Mouse (Mus musculus) lung, embryonic 16.5 days (tissue): ENCODE measurements around the gene Wsb1. TPM values are rescaled to one million over a fixed set of nuclear protein-coding genes. Genes with fewer than 3 reads are reported as not detected.

ENCODE experiments used
- ATAC-seq: fragments of 200-750 bp; cut with Nextera tagmentation; 2 replicates; pipeline ENCODE4 v1.8.0; 2017; ENCODE audit warnings: low read depth, mild to moderate bottlenecking, moderate library complexity
- H3K27ac ChIP-seq: fragments of 300-500 bp; sonication (generic); 2 replicates; pipeline ENCODE4 v1.5.1; 2014; ENCODE audit warnings: mild to moderate bottlenecking, control low read depth, low read length
- H3K27me3 ChIP-seq: fragments of 300-500 bp; sonication (generic); 2 replicates; pipeline ENCODE4 v1.6.1; 2014; ENCODE audit warnings: low read depth, low read length, mixed read lengths; ENCODE audit not compliant: control insufficient read depth, insufficient read depth
- H3K36me3 ChIP-seq: fragments of 300-500 bp; sonication (generic); 2 replicates; pipeline ENCODE4 v1.6.1; 2014; ENCODE audit warnings: low read length; ENCODE audit not compliant: control insufficient read depth, insufficient read depth
- H3K4me1 ChIP-seq: fragments of 300-500 bp; sonication (generic); replicated peaks from 2 replicates; pipeline ENCODE4 v1.6.1; 2014; ENCODE audit warnings: low read length, mixed read lengths; ENCODE audit not compliant: control insufficient read depth, insufficient read depth
- H3K4me2 ChIP-seq: fragments of 300-500 bp; sonication (generic); 2 replicates; pipeline ENCODE4 v1.6.1; 2014; ENCODE audit warnings: low read depth, low read length, control low read depth
- H3K4me3 ChIP-seq: fragments of 300-500 bp; sonication (generic); 2 replicates; pipeline ENCODE4 v1.5.1; 2014; ENCODE audit warnings: mild to moderate bottlenecking, low read length, control low read depth
- H3K9ac ChIP-seq: fragments of 300-500 bp; sonication (generic); 2 replicates; pipeline ENCODE4 v1.6.1; 2014; ENCODE audit warnings: low read length, control low read depth
- H3K9me3 ChIP-seq: fragments of 300-500 bp; sonication (generic); 2 replicates; pipeline ENCODE4 v1.6.1; 2016; ENCODE audit warnings: low read length; ENCODE audit not compliant: control insufficient read depth
- WGBS: fragments of 180-500 bp; shearing (Covaris S2); extraction: QIAGEN DNeasy Blood & Tissue Kit; methylation state at CpG from one replicate; pipeline ENCODE4 v1.1.7; 2014; 5-methylcytosine and 5-hydroxymethylcytosine counted together
- polyA plus RNA-seq: library from polyadenylated mRNA; unstranded; fragments of >200 nt; fragmentation: Nextera tagmentation; extraction: Ambion mirVana; gene quantifications from 2 replicates; pipeline ENCODE4 v1.2.1, GENCODE M21; 2015

The Wsb1 gene
- polyA plus RNA-seq, 1 experiment from 2014 or later, result 222 TPM

- Histone ChIP-seq H3K9me3 (no peaks in the 10 kb centered on the region), H3K27me3 (no peaks in the 10 kb centered on the region), H3K4me3 (no peak overlapping the region), H3K36me3 (no peaks in the 10 kb centered on the region), H3K9ac (no peak overlapping the region), H3K4me2 (no peak overlapping the region), H3K4me1 (peaks cover 25% of the 10 kb centered on the region), H3K27ac (no peak overlapping the region)
- 49% methylated on average over 5 of the region's 5 CpGs for WGBS
- no peak for ATAC-seq
Observed at GRCm38 (mm10) chr11:79291651-79292050, 37.2 kb upstream of the Wsb1 start.

GRCm38 (mm10) chr11:79290473-79290872 lies 36.0 kb upstream of the Wsb1 start:
- H3K36me3 ChIP-seq, result no peaks in the 10 kb centered on the region
- H3K9me3 ChIP-seq, result no peaks in the 10 kb centered on the region
- H3K4me3 ChIP-seq, result no peak overlapping the region
- no peak overlapping the region for H3K27ac ChIP-seq
- peak; percentile 52; the same call in 1 of the 2 replicates for ATAC-seq
- no peaks in the 10 kb centered on the region for H3K27me3 ChIP-seq
- no peak overlapping the region for H3K9ac ChIP-seq
- WGBS, result 35% methylated on average over 2 of the region's 2 CpGs
- peaks cover 29% of the 10 kb centered on the region for H3K4me1 ChIP-seq
- H3K4me2 ChIP-seq, result no peak overlapping the region

GRCm38 (mm10) chr11:79288913-79289640 lies 34.6 kb upstream of the Wsb1 start:
- Histone ChIP-seq H3K4me3 (no peak overlapping the region), H3K4me1 (peaks cover 29% of the 10 kb centered on the region), H3K27ac (0 out of 2 replicates have a peak overlapping the region, but pooled peaks have one; percentile 36), H3K4me2 (no peak overlapping the region), H3K36me3 (no peaks in the 10 kb centered on the region), H3K9ac (no peak overlapping the region), H3K9me3 (no peaks in the 10 kb centered on the region; the same call in 1 of the 2 replicates), H3K27me3 (no peaks in the 10 kb centered on the region)
- WGBS, result 55% methylated on average over 5 of the region's 5 CpGs
- ATAC-seq, result no peak

GRCm38 (mm10) chr11:79288278-79288843 lies 33.9 kb upstream of the Wsb1 start:
- H3K27me3 ChIP-seq, result no peaks in the 10 kb centered on the region
- H3K4me1 ChIP-seq, result peaks cover 29% of the 10 kb centered on the region
- H3K27ac ChIP-seq, result peak overlapping the region; percentile 66
- peak; percentile 18; the same call in 1 of the 2 replicates for ATAC-seq
- WGBS, result 57% methylated on average over 7 of the region's 7 CpGs
- no peak overlapping the region for H3K9ac ChIP-seq
- H3K36me3 ChIP-seq, result no peaks in the 10 kb centered on the region
- no peak overlapping the region for H3K4me2 ChIP-seq
- no peak overlapping the region for H3K4me3 ChIP-seq
- H3K9me3 ChIP-seq, result no peaks in the 10 kb centered on the region; the same call in 1 of the 2 replicates

- Histone ChIP-seq H3K27me3 (no peaks in the 10 kb centered on the region), H3K27ac (peak overlapping the region; percentile 47), H3K4me3 (no peak overlapping the region), H3K4me2 (peak overlapping the region; percentile 16; the same call in 1 of the 2 replicates), H3K4me1 (peaks cover 29% of the 10 kb centered on the region), H3K9me3 (no peaks in the 10 kb centered on the region; the same call in 1 of the 2 replicates), H3K9ac (no peak overlapping the region), H3K36me3 (no peaks in the 10 kb centered on the region)
- ATAC-seq, result peak; percentile 80
- WGBS, result 42% methylated on average over 6 of the region's 6 CpGs
Observed at GRCm38 (mm10) chr11:79287447-79287846, 33.0 kb upstream of the Wsb1 start.

GRCm38 (mm10) chr11:79286305-79286799 lies 31.9 kb upstream of the Wsb1 start:
- Histone ChIP-seq H3K4me1 (peaks cover 32% of the 10 kb centered on the region), H3K36me3 (no peaks in the 10 kb centered on the region), H3K9ac (no peak overlapping the region), H3K4me2 (no peak overlapping the region), H3K9me3 (no peaks in the 10 kb centered on the region; the same call in 1 of the 2 replicates), H3K27me3 (no peaks in the 10 kb centered on the region), H3K4me3 (no peak overlapping the region), H3K27ac (peak overlapping the region; percentile 27; the same call in 1 of the 2 replicates)
- WGBS, result 40% methylated on average over 9 of the region's 9 CpGs
- no peak for ATAC-seq

- Histone ChIP-seq H3K9me3 (no peaks in the 10 kb centered on the region; the same call in 1 of the 2 replicates), H3K27ac (no peak overlapping the region)
- 91% methylated on average over 4 of the region's 4 CpGs for WGBS
Observed at GRCm38 (mm10) chr11:79283350-79284030, 29.0 kb upstream of the Wsb1 start.

GRCm38 (mm10) chr11:79281396-79281795 lies 26.9 kb upstream of the Wsb1 start:
- Histone ChIP-seq H3K4me1 (peaks cover 17% of the 10 kb centered on the region), H3K9ac (peak overlapping the region; percentile 20; the same call in 1 of the 2 replicates)
- no peak for ATAC-seq

More at GRCm38 (mm10) chr11:79283350-79284030, 29.0 kb upstream of the Wsb1 start:
- no peak overlapping the region for H3K9ac ChIP-seq
- H3K27me3 ChIP-seq, result no peaks in the 10 kb centered on the region
- H3K4me1 ChIP-seq, result peaks cover 35% of the 10 kb centered on the region
- H3K36me3 ChIP-seq, result no peaks in the 10 kb centered on the region
- H3K4me3 ChIP-seq, result no peak overlapping the region
- H3K4me2 ChIP-seq, result no peak overlapping the region
- no peak for ATAC-seq

More at GRCm38 (mm10) chr11:79281396-79281795, 26.9 kb upstream of the Wsb1 start:
- Histone ChIP-seq H3K4me3 (no peak overlapping the region), H3K36me3 (no peaks in the 10 kb centered on the region), H3K27me3 (no peaks in the 10 kb centered on the region), H3K27ac (no peak overlapping the region; the same call in 1 of the 2 replicates), H3K9me3 (no peaks in the 10 kb centered on the region; the same call in 1 of the 2 replicates), H3K4me2 (no peak overlapping the region)
- 30% methylated on average over 5 of the region's 5 CpGs for whole genome bisulfite sequencing
